Mouse (Mus musculus) thymus, postnatal 10 days (tissue): Measurements from ENCODE around the gene Anxa5.

Experiments
- DNase-seq, 2 experiments: peaks; one replicate each; pipeline ENCODE4 v3.0.0; 2021; ENCODE audit warnings: low spot score in 2 of 2

Gene Anxa5

DNA sequence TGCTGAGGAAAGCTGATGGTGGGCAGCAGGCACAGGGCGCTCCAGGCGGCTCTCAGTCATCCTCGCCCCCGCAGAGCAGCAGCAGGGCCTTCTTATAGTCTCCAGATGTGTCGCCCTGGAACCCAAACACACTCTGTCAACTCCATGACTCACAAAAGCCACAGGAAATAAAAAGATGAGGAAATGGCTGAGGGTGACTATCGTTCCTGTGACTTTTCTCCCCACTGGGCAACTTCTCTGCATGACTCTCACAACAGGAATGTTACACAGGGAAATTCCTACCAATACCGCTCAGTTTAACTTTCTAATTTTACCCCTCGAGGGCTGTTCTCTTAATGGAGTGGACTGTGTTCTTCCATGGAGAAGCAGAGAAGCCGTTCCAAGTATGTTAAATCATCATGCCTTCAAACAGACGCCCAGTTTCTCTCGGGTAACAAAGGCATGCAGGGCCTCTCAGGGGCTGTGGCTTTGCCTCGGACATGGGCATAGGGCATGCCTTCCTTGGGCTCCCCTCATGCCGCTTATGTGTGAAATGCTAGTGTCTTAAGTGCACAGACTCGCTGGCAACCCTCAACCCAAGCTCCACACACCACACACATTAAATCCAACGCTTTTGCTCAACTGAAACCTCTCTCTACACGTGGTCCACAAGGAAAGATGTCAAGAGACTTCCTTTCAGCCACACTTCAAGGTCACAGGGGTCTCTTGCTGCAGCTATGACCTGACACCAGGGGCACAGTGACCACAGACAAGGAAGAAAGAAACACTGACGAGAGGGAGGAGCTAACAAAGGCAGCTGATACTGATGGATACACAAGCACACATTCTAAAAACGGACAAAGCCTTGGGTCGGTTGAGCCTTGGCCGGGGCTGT, 26.2 kb downstream of the Anxa5 start:
- DNase-seq: no peak

DNA sequence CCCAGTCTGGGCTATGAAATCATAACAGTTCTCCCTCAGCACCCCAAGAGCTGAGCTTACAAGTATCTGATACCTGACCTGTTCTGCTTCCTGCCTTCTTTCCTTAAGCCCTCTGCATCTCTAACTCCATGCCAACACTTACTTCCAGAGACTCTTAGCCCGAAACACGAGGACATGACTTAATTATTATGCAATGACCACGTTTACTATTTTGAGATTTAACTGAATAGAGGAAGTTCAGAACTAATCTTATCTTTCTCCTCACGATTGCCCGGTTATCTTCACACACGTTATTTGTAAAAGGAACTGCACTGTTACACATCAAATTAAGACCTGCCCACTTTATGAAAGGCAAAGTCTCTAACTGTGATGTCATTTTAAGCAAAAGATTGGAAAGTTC, 28.8 kb downstream of the Anxa5 start:
- DNase-seq: no peak

DNA sequence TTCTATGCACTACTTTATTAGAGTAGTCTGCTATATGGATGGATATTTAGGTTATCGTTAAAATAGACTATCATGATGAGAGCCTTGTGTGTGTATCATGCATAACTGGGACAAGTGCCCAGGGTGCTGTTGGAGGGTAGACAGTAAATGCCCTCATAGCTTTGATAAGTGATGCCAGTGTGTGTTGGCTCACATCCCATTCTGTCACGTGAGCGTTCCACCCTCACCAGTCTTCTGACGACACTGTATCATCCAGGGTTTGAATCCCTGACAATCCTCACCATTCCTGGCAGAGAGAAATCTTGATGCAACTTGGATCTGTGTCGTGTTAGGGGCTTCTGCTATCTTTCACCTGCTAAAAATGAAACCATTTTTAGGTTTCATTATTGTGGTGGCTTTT, 29.2 kb downstream of the Anxa5 start:
- DNase-seq: no peak

DNA sequence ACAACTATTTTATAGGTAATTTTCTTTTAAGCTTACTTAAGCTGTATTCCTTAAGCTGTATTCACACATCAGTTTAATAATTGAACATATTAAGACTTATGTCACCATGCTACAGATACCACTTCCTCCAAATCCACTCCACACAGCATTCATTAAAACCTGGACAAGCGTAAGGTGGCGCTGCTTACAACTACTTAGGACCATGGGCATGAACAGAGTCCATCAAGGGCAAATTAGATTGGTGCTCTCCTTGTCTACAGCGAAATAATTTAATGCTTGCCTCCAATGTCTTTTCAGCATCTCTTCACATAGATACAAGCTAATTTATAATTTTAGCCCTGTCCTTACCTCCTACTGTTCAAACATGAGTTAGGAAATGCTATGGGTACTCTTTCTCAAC, 29.7 kb downstream of the Anxa5 start:
- no peak for DNase-seq

DNA sequence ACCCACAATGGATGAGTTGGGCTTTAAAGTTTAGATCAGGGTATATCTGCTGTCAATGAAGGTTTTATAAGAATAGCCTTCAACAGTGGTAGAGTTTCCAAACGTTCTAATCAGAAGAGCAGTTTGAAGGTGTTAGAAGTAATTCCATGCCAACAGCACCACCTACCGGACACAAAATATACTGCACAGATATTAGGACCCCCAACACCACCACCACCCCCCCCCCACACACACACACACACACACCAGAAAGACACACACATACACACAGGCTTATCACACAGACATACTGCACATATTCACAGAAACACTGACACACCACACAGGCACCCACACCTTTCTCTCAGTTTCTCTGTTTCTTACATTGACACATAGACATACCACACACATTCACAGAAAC, 33.3 kb downstream of the Anxa5 start:
- DNase-seq: peak in 1 of 2 experiments; percentile 48

DNA sequence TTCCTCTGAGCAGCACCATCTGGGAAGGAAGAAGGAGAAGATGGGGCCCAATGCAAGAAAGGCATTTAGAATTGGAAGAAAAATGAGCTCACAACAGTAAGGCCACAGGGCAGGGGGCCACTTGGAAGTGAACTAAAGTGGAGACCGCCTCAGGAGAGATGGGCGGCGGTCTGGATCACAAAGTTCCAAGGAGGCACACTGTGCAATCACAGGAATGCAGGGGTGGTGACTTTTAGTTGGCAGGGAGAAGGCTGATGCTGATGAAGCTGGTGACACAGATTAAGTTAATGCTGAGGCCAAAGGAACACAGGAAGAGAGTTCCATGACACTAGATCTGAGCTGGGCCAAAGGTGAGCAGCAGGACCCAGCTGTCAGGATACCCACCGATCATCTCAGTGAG, 35.4 kb downstream of the Anxa5 start:
- no peak for DNase-seq

DNA sequence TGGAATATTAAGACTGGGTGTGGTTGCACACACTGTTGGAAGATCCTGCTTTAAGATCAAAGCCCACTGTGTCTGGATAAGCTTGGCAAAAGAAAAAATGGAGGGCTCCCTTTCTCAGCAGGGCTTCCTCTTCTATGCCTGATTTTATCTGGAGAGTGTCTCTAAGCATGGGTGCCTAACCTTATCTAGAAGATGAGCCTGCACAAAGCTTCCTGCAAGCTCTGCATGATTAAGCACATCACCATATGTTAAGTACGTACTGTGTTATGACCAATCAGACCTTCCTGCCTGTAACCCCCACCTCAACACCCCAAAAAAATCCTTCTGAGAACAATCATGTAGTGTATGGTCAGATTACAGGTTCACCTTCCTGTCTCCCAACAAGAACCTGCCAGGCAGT, 45.3 kb downstream of the Anxa5 start:
- no peak for DNase-seq

DNA sequence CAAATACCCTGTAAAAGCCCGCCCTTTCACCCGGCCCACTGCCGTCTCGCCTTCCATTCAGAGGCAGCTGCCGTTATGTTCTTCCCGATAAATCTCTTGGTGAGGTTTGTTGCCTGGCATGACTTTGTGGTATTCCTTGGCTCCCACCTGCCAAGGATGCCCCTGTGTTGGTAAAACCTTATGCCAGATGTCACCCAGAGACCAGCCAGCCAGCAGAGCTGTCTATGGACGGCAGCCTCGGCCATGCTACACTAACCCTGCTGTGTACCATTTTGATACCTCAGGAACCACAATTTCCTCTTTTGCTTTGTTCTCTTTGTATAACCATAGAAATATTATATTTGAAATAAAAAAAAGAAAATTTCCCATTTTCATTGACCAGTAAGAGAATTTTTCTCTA, 48.3 kb downstream of the Anxa5 start:
- DNase-seq: no peak

DNA sequence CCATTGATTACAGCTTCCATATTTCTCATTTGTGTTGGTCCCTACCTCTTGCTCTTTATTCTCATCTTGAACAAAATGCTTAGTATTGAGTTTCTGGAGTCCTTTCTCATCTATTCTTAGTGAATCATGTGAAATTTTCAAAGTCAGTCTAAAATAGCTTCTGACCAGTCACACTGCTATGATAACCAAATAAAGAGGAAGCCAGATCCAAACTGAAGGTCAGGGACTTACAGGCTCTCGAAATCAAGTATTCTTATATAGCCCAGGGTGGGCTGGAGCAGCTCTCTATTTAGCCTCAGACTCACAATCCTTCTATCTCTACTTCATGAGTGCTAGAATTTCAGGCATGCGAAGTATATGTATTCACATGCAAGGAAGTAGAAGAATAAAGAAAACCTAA, 66.2 kb downstream of the Anxa5 start:
- DNase-seq: no peak

DNA sequence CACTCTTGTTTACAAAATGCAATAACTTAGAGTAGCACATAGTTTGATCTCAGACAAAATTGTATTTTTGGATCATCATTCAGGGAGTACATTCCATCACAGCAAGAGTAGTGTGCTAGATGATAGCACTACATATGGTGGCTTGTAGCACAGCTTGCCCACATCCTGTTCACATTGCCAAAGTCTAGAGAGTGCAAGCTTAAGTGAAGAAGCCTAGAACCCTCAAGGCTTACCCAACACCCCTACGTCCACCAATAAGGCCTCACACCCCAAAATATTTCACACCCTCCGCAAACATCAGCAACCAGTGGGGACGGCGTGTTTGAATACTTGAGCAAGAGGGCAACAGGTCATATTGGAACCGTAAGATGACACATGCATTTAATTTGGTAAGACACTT, 68.7 kb downstream of the Anxa5 start:
- DNase-seq: no peak

DNA sequence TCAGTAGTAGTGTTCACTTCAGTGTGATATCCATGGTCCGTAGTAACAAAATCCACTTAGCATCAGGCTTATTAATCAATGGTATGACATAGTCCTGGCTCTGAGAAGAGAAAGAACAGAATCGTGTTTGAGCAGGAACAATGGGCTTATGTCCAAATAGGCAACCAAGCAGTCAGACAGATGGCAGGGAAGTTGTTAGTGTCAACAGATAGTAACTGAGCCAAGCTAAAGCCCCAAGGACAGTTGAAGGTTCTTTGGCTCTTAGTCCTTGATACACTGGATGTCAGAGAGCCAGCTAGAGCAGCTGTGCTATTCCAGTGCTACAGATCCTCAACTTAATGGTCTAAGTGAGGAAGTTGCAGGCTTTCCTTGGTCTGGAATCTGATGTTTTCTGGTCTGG, 69.4 kb downstream of the Anxa5 start:
- no peak for DNase-seq

DNA sequence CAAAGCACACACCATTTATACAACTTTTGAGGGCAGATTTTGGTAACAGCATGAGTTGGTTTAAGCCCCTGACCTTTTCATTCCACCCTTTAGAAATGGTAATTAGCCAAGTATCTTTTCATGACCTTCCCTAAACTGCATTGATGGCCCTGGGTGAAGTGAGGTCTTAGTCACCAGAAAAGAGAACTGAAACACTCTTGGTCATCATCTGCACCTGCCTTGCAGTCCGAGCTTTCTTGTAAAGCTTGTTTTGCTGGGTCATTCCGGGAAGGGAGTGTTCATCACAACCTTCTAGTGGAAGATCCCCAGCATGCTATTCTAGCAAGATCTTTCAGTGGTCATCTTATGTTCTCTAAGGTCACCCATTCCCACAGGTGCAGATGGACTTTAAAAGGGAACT, 73.8 kb downstream of the Anxa5 start:
- DNase-seq: no peak

DNA sequence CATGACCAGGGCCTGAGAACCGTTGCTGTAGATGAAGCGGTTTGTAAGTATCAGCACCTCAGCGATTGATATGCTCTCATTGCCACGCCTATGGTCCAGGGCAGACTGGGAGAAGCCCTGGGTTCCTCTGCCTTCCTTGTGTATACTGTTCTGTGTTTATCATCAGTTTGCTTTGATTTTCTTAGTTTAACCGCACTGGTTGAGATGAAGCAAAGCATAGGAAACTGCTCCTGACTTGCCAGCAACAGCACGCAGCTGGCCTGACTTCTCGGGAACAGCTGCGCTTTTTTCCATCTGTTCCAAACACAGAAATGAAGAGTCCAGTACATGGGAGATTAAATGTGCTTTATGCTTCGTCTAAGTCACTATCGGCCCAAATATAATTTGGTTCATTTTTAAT, 75.0 kb downstream of the Anxa5 start:
- no peak for DNase-seq
